Comparison of ENCODE assay signal across 11 mouse cellular contexts in genomic region chr11:113600526-113601245, GRCm38 (mm10). TPM values are rescaled to one million over a fixed set of nuclear protein-coding genes. Genes with fewer than 3 reads are reported as not detected.
DNase-seq lines count a peak whose midpoint lies in the region; ATAC-seq and TF ChIP-seq lines count a peak whose summit lies in the region.
"Had no signal": no experiment of that assay in that cellular context is flagged by ENCODE, and none has a peak within 500 bp of the region (broad histone marks: within the 10 kb centered on the region; RNA-seq: fewer than 3 reads in every experiment).

No protein-coding gene starts in this region.

- 74% methylated on average over 18 of the region's 18 CpGs for WGBS in forebrain, postnatal 0 days
- WGBS in midbrain, embryonic 10.5 days, result 85% methylated on average over 18 of the region's 18 CpGs

- H3K9ac ChIP-seq in forebrain, postnatal 0 days, result no peak overlapping the region

- peak; percentile 23; the same call in 1 of the 2 replicates for ATAC-seq in forebrain, postnatal 0 days
- no peak for ATAC-seq in inflammation-experienced regulatory T-cells, adult 6 months

- no peak overlapping the region for H3K4me3 ChIP-seq in forebrain, postnatal 0 days (ENCODE audit: low read depth, low read length)
- no peak overlapping the region for H3K4me3 ChIP-seq in midbrain, embryonic 10.5 days
- H3K4me3 ChIP-seq: myocyte had no signal

- DNase-seq in cerebellum, adult 11 months, result peak; percentile 32
- peak; percentile 57 for DNase-seq in cerebellum, adult 9-10 months
- peak; percentile 63 for DNase-seq in forebrain, postnatal 0 days
- DNase-seq in midbrain, embryonic 10.5 days (ENCODE audit: low spot score), result no peak
- DNase-seq in Muller cell, postnatal 12 days (ENCODE audit: inconsistent ontology term), result no peak
- DNase-seq in right cerebral cortex, adult 2 months (ENCODE audit: low spot score in 2 of 2), result no peak
- DNase-seq: gastrocnemius, postnatal 10 days; liver had no signal

- 0 out of 2 replicates have a peak, but pooled peaks cover 6% of the 10 kb centered on the region for H3K4me1 ChIP-seq in forebrain, postnatal 0 days (ENCODE audit: insufficient read depth)
- H3K4me1 ChIP-seq in midbrain, embryonic 10.5 days, result peaks cover 27% of the 10 kb centered on the region

- no peaks in the 10 kb centered on the region for H3K36me3 ChIP-seq in forebrain, postnatal 0 days (ENCODE audit: insufficient read depth)
- no peaks in the 10 kb centered on the region for H3K36me3 ChIP-seq in midbrain, embryonic 10.5 days

- H3K27ac ChIP-seq in forebrain, postnatal 0 days (ENCODE audit: low read depth, low read length), result 0 out of 2 replicates have a peak overlapping the region, but pooled peaks have one; percentile 30
- peak overlapping the region; percentile 78; the same call in 1 of the 2 replicates for H3K27ac ChIP-seq in midbrain, embryonic 10.5 days (replicated peaks)

- H3K27me3 ChIP-seq in forebrain, postnatal 0 days (ENCODE audit: insufficient read depth, low read length), result no peaks in the 10 kb centered on the region
- H3K27me3 ChIP-seq in midbrain, embryonic 10.5 days (ENCODE audit: low read depth, poor library complexity, severe bottlenecking), result no peaks in the 10 kb centered on the region

- H3K9me3 ChIP-seq in forebrain, postnatal 0 days (ENCODE audit: low read length), result no peaks in the 10 kb centered on the region
- 0 out of 2 replicates have a peak, but pooled peaks cover 7% of the 10 kb centered on the region for H3K9me3 ChIP-seq in midbrain, embryonic 10.5 days (replicated peaks)

- TF ChIP-seq CTCF in forebrain, postnatal 0 days (IDR thresholded peaks at IDR 0.05; ENCODE audit: low read depth), result no peak

- no peak overlapping the region for H3K4me2 ChIP-seq in forebrain, postnatal 0 days (ENCODE audit: low read depth)

RNA-seq across cellular contexts. Expression of gene Sstr2, which starts 18.5 kb away (rescaled TPM):
- 19.9 and 32.2 TPM in 2 replicates for total RNA-seq in forebrain, postnatal 0 days (2014; rRNA removed)
- polyA plus RNA-seq in forebrain, postnatal 0 days (2015; fragmentation: Nextera tagmentation; extraction: Ambion mirVana), result 23.1 and 27.1 TPM in 2 replicates
- polyA plus RNA-seq in midbrain, embryonic 10.5 days (2016; fragmentation: Nextera tagmentation; extraction: Ambion mirVana), result 5.3 and 8.7 TPM in 2 replicates
- polyA plus RNA-seq in inflammation-experienced regulatory T-cells, adult 6 months (2017; shearing (Covaris generic)), result under 1 TPM in 2 of 3 experiments, not detected in 1; 0.26 to 0.46 TPM
- total RNA-seq: heart, postnatal 25 days had no signal

RNA-seq across cellular contexts. Expression of gene Cog1, which starts 48.3 kb away (rescaled TPM):
- total RNA-seq in forebrain, postnatal 0 days (2014; rRNA removed), result 37.2 and 48.8 TPM in 2 replicates
- 25.3 and 28.6 TPM in 2 replicates for polyA plus RNA-seq in forebrain, postnatal 0 days (2015; fragmentation: Nextera tagmentation; extraction: Ambion mirVana)
- 23.1 and 29.9 TPM in 2 replicates for polyA plus RNA-seq in midbrain, embryonic 10.5 days (2016; fragmentation: Nextera tagmentation; extraction: Ambion mirVana)
- 10 to 100 TPM; 14.9 to 16.9 (median 15.8) TPM for polyA plus RNA-seq in inflammation-experienced regulatory T-cells, adult 6 months (2017; shearing (Covaris generic))

RNA-seq across cellular contexts. Expression of gene Slc39a11, which starts 49.2 kb away (rescaled TPM):
- total RNA-seq in forebrain, postnatal 0 days (2014; rRNA removed), result 36.9 and 48.2 TPM in 2 replicates
- 33.1 and 39.1 TPM in 2 replicates for polyA plus RNA-seq in forebrain, postnatal 0 days (2015; fragmentation: Nextera tagmentation; extraction: Ambion mirVana)
- polyA plus RNA-seq in midbrain, embryonic 10.5 days (2016; fragmentation: Nextera tagmentation; extraction: Ambion mirVana), result 20.4 and 20.7 TPM in 2 replicates
- 10 to 100 TPM; 12.6 to 17.3 (median 16.9) TPM for polyA plus RNA-seq in inflammation-experienced regulatory T-cells, adult 6 months (2017; shearing (Covaris generic))

Comparison
In these comparisons a context has a peak if more than half of its experiments do, and no peak if none do; other contexts are left out.
1. DNase-seq: peak in cerebellum, adult 11 months (single experiment), cerebellum, adult 9-10 months (single experiment) and forebrain, postnatal 0 days (single experiment); none in midbrain, embryonic 10.5 days (single experiment), Muller cell, postnatal 12 days (single experiment) and right cerebral cortex, adult 2 months (0 of 2).